Mouse (Mus musculus): ENCODE measurements at regions not wholly inside any gene's neighbourhood (a gene's known extent, or its start where the extent isn't known, plus 50 kb on each side); places are given as distances from the start of the nearest gene placed in this dataset.

GRCm38 (mm10) chr9:32901287-32901686, 265.3 kb downstream of the Ets1 start:
- DNase-seq (ENCODE audit: inconsistent age in 2 of 2, low spot score in 1 of 2) = peak; percentile 61 to 76

GRCm38 (mm10) chr9:32906233-32906872, 270.3 kb downstream of the Ets1 start:
- DNase-seq (ENCODE audit: inconsistent age in 2 of 2, low spot score in 1 of 2) = peak; percentile 15 to 59

- no peak for DNase-seq (ENCODE audit: inconsistent age in 2 of 2, low spot score in 1 of 2)
Observed at GRCm38 (mm10) chr9:32910641-32911040, 274.6 kb downstream of the Ets1 start.

GRCm38 (mm10) chr9:32915633-32916032, 279.6 kb downstream of the Ets1 start:
- no peak for DNase-seq (ENCODE audit: inconsistent age in 2 of 2, low spot score in 1 of 2)

- DNase-seq (ENCODE audit: inconsistent age in 2 of 2, low spot score in 1 of 2) = no peak
Observed at GRCm38 (mm10) chr9:32916731-32917130, 280.7 kb downstream of the Ets1 start.

GRCm38 (mm10) chr9:32923925-32924324, 287.9 kb downstream of the Ets1 start:
- DNase-seq (ENCODE audit: inconsistent age in 2 of 2, low spot score in 1 of 2) = no peak

GRCm38 (mm10) chr9:32924333-32924886, 288.4 kb downstream of the Ets1 start:
- no peak for DNase-seq (ENCODE audit: inconsistent age in 2 of 2, low spot score in 1 of 2)

GRCm38 (mm10) chr9:32925036-32925435, 289.0 kb downstream of the Ets1 start:
- no peak for DNase-seq (ENCODE audit: inconsistent age in 2 of 2, low spot score in 1 of 2)

- peak in 1 of 2 experiments; percentile 19 for DNase-seq (ENCODE audit: inconsistent age in 2 of 2, low spot score in 1 of 2)
Observed at GRCm38 (mm10) chr9:32925720-32926595, 289.9 kb downstream of the Ets1 start.

- no peak for DNase-seq (ENCODE audit: inconsistent age in 2 of 2, low spot score in 1 of 2)
Observed at GRCm38 (mm10) chr9:32927656-32928055, 291.6 kb downstream of the Ets1 start.

GRCm38 (mm10) chr9:32928289-32929000, 292.4 kb downstream of the Ets1 start:
- DNase-seq (ENCODE audit: inconsistent age in 2 of 2, low spot score in 1 of 2) = peak in 1 of 2 experiments; percentile 17

- DNase-seq (ENCODE audit: inconsistent age in 2 of 2, low spot score in 1 of 2) = peak in 1 of 2 experiments; percentile 15
Observed at GRCm38 (mm10) chr9:32929331-32929730, 293.3 kb downstream of the Ets1 start.

- no peak for DNase-seq (ENCODE audit: inconsistent age in 2 of 2, low spot score in 1 of 2)
Observed at GRCm38 (mm10) chr9:32929826-32930225, 293.8 kb downstream of the Ets1 start.

GRCm38 (mm10) chr9:32931266-32932005, 295.4 kb downstream of the Ets1 start:
- DNase-seq (ENCODE audit: inconsistent age in 2 of 2, low spot score in 1 of 2) = peak in 1 of 2 experiments; percentile 18

GRCm38 (mm10) chr9:32933237-32934071, 297.4 kb downstream of the Ets1 start:
- DNase-seq (ENCODE audit: inconsistent age in 2 of 2, low spot score in 1 of 2) = peak; percentile 24 to 60

GRCm38 (mm10) chr9:32934436-32934835, 298.4 kb downstream of the Ets1 start:
- no peak for DNase-seq (ENCODE audit: inconsistent age in 2 of 2, low spot score in 1 of 2)

- peak in 1 of 2 experiments; percentile 16 for DNase-seq (ENCODE audit: inconsistent age in 2 of 2, low spot score in 1 of 2)
Observed at GRCm38 (mm10) chr9:32936462-32936861, 300.4 kb downstream of the Ets1 start.

- peak in 1 of 2 experiments; percentile 33 for DNase-seq (ENCODE audit: inconsistent age in 2 of 2, low spot score in 1 of 2)
Observed at GRCm38 (mm10) chr9:32937391-32937790, 301.4 kb downstream of the Ets1 start.

- DNase-seq (ENCODE audit: inconsistent age in 2 of 2, low spot score in 1 of 2) = peak in 1 of 2 experiments; percentile 21
Observed at GRCm38 (mm10) chr9:32938857-32939256, 302.8 kb downstream of the Ets1 start.

- DNase-seq (ENCODE audit: inconsistent age in 2 of 2, low spot score in 1 of 2) = no peak
Observed at GRCm38 (mm10) chr9:32939626-32940025, 303.6 kb downstream of the Ets1 start.

Data from adrenal gland, adult (tissue).